Mouse (Mus musculus) midbrain, embryonic 16.5 days (tissue): Measurements from ENCODE around the gene 1700029F12Rik. TPM values are rescaled to one million over a fixed set of nuclear protein-coding genes. Genes with fewer than 3 reads are reported as not detected.

Source experiments
- ATAC-seq: fragments of 200-750 bp; cut with Nextera tagmentation; 2 replicates; pipeline ENCODE4 v1.8.0; 2017; ENCODE audit warnings: moderate TSS enrichment
- H3K27ac ChIP-seq: fragments of 300-500 bp; sonication (generic); 2 replicates; pipeline ENCODE4 v1.5.1; 2014; ENCODE audit warnings: mild to moderate bottlenecking, low read length, mixed read lengths
- H3K27me3 ChIP-seq: fragments of 300-500 bp; sonication (generic); 2 replicates; pipeline ENCODE4 v1.6.1; 2014; ENCODE audit warnings: low read depth, low read length, mixed read lengths; ENCODE audit not compliant: control insufficient read depth, insufficient read depth
- H3K36me3 ChIP-seq: fragments of 300-500 bp; sonication (generic); 2 replicates; pipeline ENCODE4 v1.6.1; 2014; ENCODE audit warnings: mild to moderate bottlenecking, low read length, moderate library complexity, mixed read lengths; ENCODE audit not compliant: control insufficient read depth, insufficient read depth
- H3K4me1 ChIP-seq: fragments of 300-500 bp; sonication (generic); 2 replicates; pipeline ENCODE4 v1.6.1; 2014; ENCODE audit warnings: mild to moderate bottlenecking, low read length, mixed read lengths; ENCODE audit not compliant: control insufficient read depth, insufficient read depth
- H3K4me2 ChIP-seq: fragments of 300-500 bp; sonication (generic); 2 replicates; pipeline ENCODE4 v1.6.1; 2014; ENCODE audit warnings: mild to moderate bottlenecking, low read length, mixed read lengths
- H3K4me3 ChIP-seq: fragments of 300-500 bp; sonication (generic); 2 replicates; pipeline ENCODE4 v1.5.1; 2014; ENCODE audit warnings: low read depth, mild to moderate bottlenecking, low read length, moderate library complexity, mixed read lengths
- H3K9ac ChIP-seq: fragments of 300-500 bp; sonication (generic); 2 replicates; pipeline ENCODE4 v1.6.1; 2014; ENCODE audit warnings: low read depth, low read length, mixed read lengths
- H3K9me3 ChIP-seq: fragments of 300-500 bp; sonication (generic); replicated peaks from 2 replicates; pipeline ENCODE4 v1.6.1; 2014; ENCODE audit warnings: mild to moderate bottlenecking, low read length, mixed read lengths; ENCODE audit not compliant: control insufficient read depth, poor library complexity, severe bottlenecking
- WGBS: fragments of 180-500 bp; shearing (Covaris S2); extraction: QIAGEN DNeasy Blood & Tissue Kit; methylation state at CpG from one replicate; pipeline ENCODE4 v1.1.7; 2014; 5-methylcytosine and 5-hydroxymethylcytosine counted together
- polyA plus RNA-seq: library from polyadenylated mRNA; unstranded; fragments of >200 nt; fragmentation: Nextera tagmentation; extraction: Ambion mirVana; gene quantifications from 2 replicates; pipeline ENCODE4 v1.2.1, GENCODE M21; 2015

Gene 1700029F12Rik
- not detected in 2 replicates for polyA plus RNA-seq

- 89% methylated on average over 2 of the region's 2 CpGs for WGBS
- no peaks in the 10 kb centered on the region for H3K27me3 ChIP-seq
Measured at GRCm38 (mm10) chr13:97034262-97034661, at the start of gene 1700029F12Rik. Gene 1700029F12Rik, minus strand, starts transcription at chr13:97034362.

GRCm38 (mm10) chr13:97082432-97082831 is 48.3 kb upstream of the 1700029F12Rik start:
- Histone ChIP-seq H3K4me3 (no peak overlapping the region), H3K27me3 (no peaks in the 10 kb centered on the region), H3K9me3 (no peaks in the 10 kb centered on the region), H3K4me1 (peaks cover 2% of the 10 kb centered on the region; the same call in 1 of the 2 replicates), H3K4me2 (no peak overlapping the region), H3K27ac (no peak overlapping the region), H3K9ac (no peak overlapping the region), H3K36me3 (no peaks in the 10 kb centered on the region)
- ATAC-seq: no peak
- WGBS: 96% methylated on average over 7 of the region's 7 CpGs

More at GRCm38 (mm10) chr13:97034262-97034661, at the start of gene 1700029F12Rik:
- no peak within 1 kb of the TSS for H3K9ac ChIP-seq
- ATAC-seq: no peak
- no peaks in the 10 kb centered on the region for H3K4me1 ChIP-seq
- no peak within 1 kb of the TSS for H3K4me3 ChIP-seq
- H3K36me3 ChIP-seq: no peaks in the 10 kb centered on the region
- H3K9me3 ChIP-seq: no peaks in the 10 kb centered on the region
- no peak within 1 kb of the TSS for H3K4me2 ChIP-seq
- no peak within 1 kb of the TSS for H3K27ac ChIP-seq

GRCm38 (mm10) chr13:97080615-97081014 is 46.5 kb upstream of the 1700029F12Rik start:
- no peaks in the 10 kb centered on the region for H3K4me1 ChIP-seq
- no peak overlapping the region for H3K27ac ChIP-seq
- H3K9ac ChIP-seq: no peak overlapping the region
- 96% methylated on average over 3 of the region's 3 CpGs for WGBS
- no peak overlapping the region for H3K4me2 ChIP-seq
- no peaks in the 10 kb centered on the region for H3K9me3 ChIP-seq
- H3K36me3 ChIP-seq: no peaks in the 10 kb centered on the region
- no peak for ATAC-seq
- no peak overlapping the region for H3K4me3 ChIP-seq
- H3K27me3 ChIP-seq: no peaks in the 10 kb centered on the region

GRCm38 (mm10) chr13:97080201-97080600 is 46.0 kb upstream of the 1700029F12Rik start:
- 85% methylated on average over 2 of the region's 2 CpGs for WGBS
- no peaks in the 10 kb centered on the region for H3K9me3 ChIP-seq
- no peak overlapping the region for H3K4me3 ChIP-seq
- no peaks in the 10 kb centered on the region for H3K36me3 ChIP-seq
- no peaks in the 10 kb centered on the region for H3K27me3 ChIP-seq
- ATAC-seq: no peak
- no peak overlapping the region for H3K4me2 ChIP-seq
- no peak overlapping the region for H3K9ac ChIP-seq
- H3K4me1 ChIP-seq: no peaks in the 10 kb centered on the region
- no peak overlapping the region for H3K27ac ChIP-seq

GRCm38 (mm10) chr13:97077556-97077955 is 43.4 kb upstream of the 1700029F12Rik start:
- WGBS: 89% methylated on average over 2 of the region's 2 CpGs
- Histone ChIP-seq H3K27ac (no peak overlapping the region), H3K4me1 (peaks cover 12% of the 10 kb centered on the region), H3K4me2 (no peak overlapping the region), H3K9me3 (no peaks in the 10 kb centered on the region), H3K9ac (no peak overlapping the region), H3K4me3 (no peak overlapping the region), H3K27me3 (no peaks in the 10 kb centered on the region), H3K36me3 (no peaks in the 10 kb centered on the region)
- no peak for ATAC-seq

GRCm38 (mm10) chr13:97073497-97073896 is 39.3 kb upstream of the 1700029F12Rik start:
- no peak overlapping the region for H3K9ac ChIP-seq
- whole genome bisulfite sequencing: 41% methylated on average over 1 of the region's 1 CpGs
- H3K9me3 ChIP-seq: no peaks in the 10 kb centered on the region
- H3K36me3 ChIP-seq: no peaks in the 10 kb centered on the region
- H3K27me3 ChIP-seq: no peaks in the 10 kb centered on the region
- H3K27ac ChIP-seq: no peak overlapping the region
- no peak for ATAC-seq
- H3K4me2 ChIP-seq: peak overlapping the region; percentile 64
- H3K4me3 ChIP-seq: no peak overlapping the region
- H3K4me1 ChIP-seq: peaks cover 12% of the 10 kb centered on the region

- Histone ChIP-seq H3K9me3 (no peaks in the 10 kb centered on the region), H3K4me3 (peak overlapping the region; percentile 88), H3K27me3 (peaks cover 3% of the 10 kb centered on the region), H3K4me1 (peaks cover 12% of the 10 kb centered on the region), H3K36me3 (no peaks in the 10 kb centered on the region), H3K4me2 (peak overlapping the region; percentile 64), H3K27ac (peak overlapping the region; percentile 97), H3K9ac (peak overlapping the region; percentile 97)
- WGBS: under 1% methylated on average over 44 of the region's 76 CpGs
- ATAC-seq: peak; percentile 87
Measured at GRCm38 (mm10) chr13:97071626-97072241, 37.6 kb upstream of the 1700029F12Rik start.

- H3K4me3 ChIP-seq: peak overlapping the region; percentile 88
- peak overlapping the region; percentile 97 for H3K27ac ChIP-seq
- peak; percentile 91 for ATAC-seq
- no peaks in the 10 kb centered on the region for H3K9me3 ChIP-seq
- peak overlapping the region; percentile 64 for H3K4me2 ChIP-seq
- peak overlapping the region; percentile 97 for H3K9ac ChIP-seq
- WGBS: under 1% methylated on average over 39 of the region's 85 CpGs
- H3K27me3 ChIP-seq: peaks cover 3% of the 10 kb centered on the region
- H3K4me1 ChIP-seq: peaks cover 12% of the 10 kb centered on the region
- no peaks in the 10 kb centered on the region for H3K36me3 ChIP-seq
Measured at GRCm38 (mm10) chr13:97070931-97071625, 36.9 kb upstream of the 1700029F12Rik start.

- no peak overlapping the region for H3K4me3 ChIP-seq
- no peak for ATAC-seq
- H3K4me1 ChIP-seq: peaks cover 5% of the 10 kb centered on the region
- H3K27me3 ChIP-seq: peaks cover 3% of the 10 kb centered on the region
- no peak overlapping the region for H3K4me2 ChIP-seq
- H3K27ac ChIP-seq: no peak overlapping the region
- H3K9ac ChIP-seq: no peak overlapping the region
- H3K36me3 ChIP-seq: no peaks in the 10 kb centered on the region
- no peaks in the 10 kb centered on the region for H3K9me3 ChIP-seq
- WGBS: 30% methylated on average over 8 of the region's 8 CpGs
Measured at GRCm38 (mm10) chr13:97068151-97068550, 34.0 kb upstream of the 1700029F12Rik start.
